Mouse (Mus musculus) stomach, embryonic 14.5 days (tissue): ENCODE results near the gene Cdc6. TPM values are rescaled to one million over a fixed set of nuclear protein-coding genes. Genes with fewer than 3 reads are reported as not detected.
"Not testable (repeated sequence)": the region's sequence is repeated elsewhere in the genome, so short reads cannot be mapped to it uniquely, and the experiment has no call there.

Source experiments
- ATAC-seq: fragments of 200-750 bp; cut with Nextera tagmentation; 2 replicates; pipeline ENCODE4 v1.8.0; 2017; ENCODE audit warnings: low read depth, moderate TSS enrichment; ENCODE audit not compliant: insufficient number of reproducible peaks, insufficient read depth, low FRiP score
- H3K27ac ChIP-seq: fragments of 300-500 bp; sonication (generic); 2 replicates; pipeline ENCODE4 v1.5.1; 2014; ENCODE audit warnings: mild to moderate bottlenecking, low read length, moderate library complexity, mixed read lengths
- H3K27me3 ChIP-seq: fragments of 300-500 bp; sonication (generic); 2 replicates; pipeline ENCODE4 v1.6.1; 2014; ENCODE audit warnings: low read length, control low read depth, mixed read lengths; ENCODE audit not compliant: control insufficient read depth, insufficient read depth
- H3K36me3 ChIP-seq: fragments of 300-500 bp; sonication (generic); 2 replicates; pipeline ENCODE4 v1.6.1; 2014; ENCODE audit warnings: mild to moderate bottlenecking, control low read depth, low read length, moderate library complexity, mixed read lengths; ENCODE audit not compliant: control insufficient read depth, insufficient read depth
- H3K4me1 ChIP-seq: fragments of 300-500 bp; sonication (generic); 2 replicates; pipeline ENCODE4 v1.6.1; 2014; ENCODE audit warnings: low read length, control low read depth, mixed read lengths; ENCODE audit not compliant: control insufficient read depth, insufficient read depth
- H3K4me2 ChIP-seq: fragments of 300-500 bp; sonication (generic); replicated peaks from 2 replicates; pipeline ENCODE4 v1.6.1; 2014; ENCODE audit warnings: low read depth, low read length, control low read depth
- H3K4me3 ChIP-seq: fragments of 300-500 bp; sonication (generic); 2 replicates; pipeline ENCODE4 v1.5.1; 2014; ENCODE audit warnings: low read depth, low read length, control low read depth
- H3K9ac ChIP-seq: fragments of 300-500 bp; sonication (generic); replicated peaks from 2 replicates; pipeline ENCODE4 v1.6.1; 2014; ENCODE audit warnings: low read depth, mild to moderate bottlenecking, control low read depth, low read length, moderate library complexity, mixed read lengths
- H3K9me3 ChIP-seq: fragments of 300-500 bp; sonication (generic); 2 replicates; pipeline ENCODE4 v1.6.1; 2016; ENCODE audit warnings: low read depth, low read length, control low read depth; ENCODE audit not compliant: control insufficient read depth
- WGBS: fragments of 180-500 bp; shearing (Covaris S2); extraction: QIAGEN DNeasy Blood & Tissue Kit; methylation state at CpG from one replicate; pipeline ENCODE4 v1.1.7; 2014; 5-methylcytosine and 5-hydroxymethylcytosine counted together
- polyA plus RNA-seq: library from polyadenylated mRNA; unstranded; fragments of >200 nt; fragmentation: Nextera tagmentation; extraction: Ambion mirVana; gene quantifications from 2 replicates; pipeline ENCODE4 v1.2.1, GENCODE M21; 2014

The Cdc6 gene
- polyA plus RNA-seq, 1 experiment from 2014 or later = 31.4 TPM

GRCm38 (mm10) chr11:98922851-98923711 is 15.5 kb downstream of the Cdc6 start:
- Histone ChIP-seq H3K27ac (peak overlapping the region; percentile 96), H3K4me2 (0 out of 2 replicates have a peak overlapping the region, but pooled peaks have one; percentile 3), H3K4me1 (peaks cover 42% of the 10 kb centered on the region), H3K36me3 (peaks cover 25% of the 10 kb centered on the region)
- ATAC-seq = peak; percentile 74; the same call in 1 of the 2 replicates
- H3K9me3 ChIP-seq, H3K9ac ChIP-seq, H3K4me3 ChIP-seq, H3K27me3 ChIP-seq: not testable (repeated sequence)
- WGBS = 26% methylated on average over 16 of the region's 16 CpGs

DNA sequence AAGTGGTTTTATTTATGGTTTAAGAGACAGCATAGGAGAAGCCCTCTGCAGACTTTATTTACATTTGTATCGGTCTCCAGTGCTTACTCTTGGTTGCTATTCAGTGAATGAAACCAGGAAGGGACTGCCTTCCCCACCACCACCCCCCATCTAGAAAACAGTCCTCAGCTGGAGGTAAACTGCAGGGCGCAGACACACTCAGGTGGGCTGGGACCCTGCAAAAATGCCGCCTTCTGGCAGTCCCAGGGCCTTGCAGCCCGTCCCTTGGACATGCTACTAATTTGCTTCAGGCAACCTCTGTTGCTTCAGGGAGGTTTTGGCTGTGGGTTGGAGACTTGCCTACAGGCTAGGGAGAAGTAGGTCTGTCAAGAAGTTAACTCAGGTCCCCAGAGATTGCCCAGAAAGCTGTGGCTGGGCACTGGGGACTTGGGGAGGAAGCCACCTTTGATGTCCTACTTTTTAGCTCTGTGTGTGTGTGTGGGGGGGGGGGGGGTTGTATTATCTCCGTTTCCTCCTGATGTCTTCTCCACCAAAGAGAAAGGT is 17.1 kb downstream of the Cdc6 start:
- ATAC-seq = no peak
- peaks cover 58% of the 10 kb centered on the region for H3K4me1 ChIP-seq
- WGBS = 35% methylated on average over 5 of the region's 5 CpGs
- no peak overlapping the region for H3K9ac ChIP-seq
- H3K4me3 ChIP-seq = no peak overlapping the region
- no peaks in the 10 kb centered on the region for H3K9me3 ChIP-seq
- peak overlapping the region; percentile 38; the same call in 1 of the 2 replicates for H3K4me2 ChIP-seq
- H3K27me3 ChIP-seq = no peaks in the 10 kb centered on the region
- H3K27ac ChIP-seq = peak overlapping the region; percentile 96
- peaks cover 11% of the 10 kb centered on the region; the same call in 1 of the 2 replicates for H3K36me3 ChIP-seq

DNA sequence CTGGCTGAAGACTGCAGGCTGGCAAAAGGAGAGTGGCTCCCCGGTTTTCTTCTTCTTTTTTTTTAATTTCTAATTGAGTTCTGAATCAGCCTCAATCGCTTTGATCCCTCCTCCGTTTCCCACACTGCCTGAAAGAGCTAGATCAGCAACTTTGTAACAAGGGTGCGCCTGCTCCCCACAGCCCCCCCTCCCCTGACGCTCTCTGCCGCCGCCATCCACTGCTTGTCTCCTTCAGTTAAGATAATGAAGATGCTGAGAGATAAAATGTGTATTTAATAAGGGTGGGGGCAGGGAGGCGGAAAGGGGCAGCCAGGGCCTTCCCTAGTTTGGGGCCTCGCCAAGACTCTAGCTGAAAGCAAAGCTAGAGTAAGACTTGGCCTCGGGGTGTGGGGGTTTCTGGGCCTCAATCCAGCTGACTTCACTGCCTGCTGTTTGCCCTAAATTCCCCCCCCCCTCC is 17.7 kb downstream of the Cdc6 start:
- Histone ChIP-seq H3K36me3 (peaks cover 7% of the 10 kb centered on the region; the same call in 1 of the 2 replicates), H3K4me1 (peaks cover 64% of the 10 kb centered on the region), H3K9me3 (no peaks in the 10 kb centered on the region), H3K27ac (peak overlapping the region; percentile 96), H3K4me3 (no peak overlapping the region), H3K27me3 (no peaks in the 10 kb centered on the region), H3K9ac (no peak overlapping the region), H3K4me2 (peak overlapping the region; percentile 38)
- 6% methylated on average over 10 of the region's 10 CpGs for WGBS
- ATAC-seq = 0 out of 2 replicates have a peak, but pooled peaks have one; percentile 6

GRCm38 (mm10) chr11:98925868-98926311 is 18.3 kb downstream of the Cdc6 start:
- no peaks in the 10 kb centered on the region for H3K27me3 ChIP-seq
- 0 out of 2 replicates have a peak overlapping the region, but pooled peaks have one; percentile 8 for H3K9ac ChIP-seq
- H3K9me3 ChIP-seq = no peaks in the 10 kb centered on the region
- H3K4me2 ChIP-seq = peak overlapping the region; percentile 38
- H3K4me1 ChIP-seq = peaks cover 70% of the 10 kb centered on the region
- peak overlapping the region; percentile 96 for H3K27ac ChIP-seq
- 3% methylated on average over 12 of the region's 12 CpGs for WGBS
- peak; percentile 26; the same call in 1 of the 2 replicates for ATAC-seq
- peak overlapping the region; percentile 8 for H3K4me3 ChIP-seq
- H3K36me3 ChIP-seq = peaks cover 5% of the 10 kb centered on the region; the same call in 1 of the 2 replicates

DNA sequence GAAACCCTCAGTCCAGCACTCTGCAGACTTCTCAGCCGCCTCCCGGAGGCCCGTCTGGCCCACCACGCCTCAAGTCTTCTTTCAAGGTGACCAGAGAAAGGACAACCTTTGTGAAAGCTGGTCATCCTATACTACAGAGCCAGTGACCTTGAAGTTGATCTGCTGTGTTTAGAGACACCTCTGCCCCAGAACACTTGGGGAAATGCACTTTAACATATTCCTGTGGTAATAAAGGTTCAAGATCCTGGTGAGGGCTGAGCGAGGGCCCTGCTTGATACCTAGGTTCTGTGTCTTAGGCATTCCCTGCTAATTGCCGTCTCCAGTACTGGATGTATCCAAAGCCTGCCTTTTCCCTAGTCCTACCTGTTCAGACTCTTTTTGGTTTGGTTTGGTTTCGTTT is 19.0 kb downstream of the Cdc6 start:
- peaks cover 77% of the 10 kb centered on the region for H3K4me1 ChIP-seq

GRCm38 (mm10) chr11:98927438-98928076 is 20.0 kb downstream of the Cdc6 start, which contains the start of gene Rara:
TSS of gene Rara (plus strand) at chr11:98927818.
- ATAC-seq = no peak
- Histone ChIP-seq H3K36me3 (no peaks in the 10 kb centered on the region), H3K4me2 (peak within 1 kb of the TSS; percentile 87), H3K27me3 (no peaks in the 10 kb centered on the region), H3K9ac (peak within 1 kb of the TSS; percentile 72), H3K27ac (peak within 1 kb of the TSS; percentile 49), H3K4me1 (peaks cover 85% of the 10 kb centered on the region), H3K4me3 (peak within 1 kb of the TSS; percentile 53), H3K9me3 (no peaks in the 10 kb centered on the region)
- 8% methylated on average over 21 of the region's 21 CpGs for WGBS

More for the DNA sequence above, 19.0 kb downstream of the Cdc6 start:
- ATAC-seq = no peak
- no peaks in the 10 kb centered on the region for H3K9me3 ChIP-seq
- no peaks in the 10 kb centered on the region for H3K36me3 ChIP-seq
- no peaks in the 10 kb centered on the region for H3K27me3 ChIP-seq
- no peak overlapping the region for H3K9ac ChIP-seq
- H3K4me3 ChIP-seq = no peak overlapping the region
- H3K27ac ChIP-seq = peak overlapping the region; percentile 96; the same call in 1 of the 2 replicates
- H3K4me2 ChIP-seq = no peak overlapping the region
- 66% methylated on average over 7 of the region's 7 CpGs for WGBS

DNA sequence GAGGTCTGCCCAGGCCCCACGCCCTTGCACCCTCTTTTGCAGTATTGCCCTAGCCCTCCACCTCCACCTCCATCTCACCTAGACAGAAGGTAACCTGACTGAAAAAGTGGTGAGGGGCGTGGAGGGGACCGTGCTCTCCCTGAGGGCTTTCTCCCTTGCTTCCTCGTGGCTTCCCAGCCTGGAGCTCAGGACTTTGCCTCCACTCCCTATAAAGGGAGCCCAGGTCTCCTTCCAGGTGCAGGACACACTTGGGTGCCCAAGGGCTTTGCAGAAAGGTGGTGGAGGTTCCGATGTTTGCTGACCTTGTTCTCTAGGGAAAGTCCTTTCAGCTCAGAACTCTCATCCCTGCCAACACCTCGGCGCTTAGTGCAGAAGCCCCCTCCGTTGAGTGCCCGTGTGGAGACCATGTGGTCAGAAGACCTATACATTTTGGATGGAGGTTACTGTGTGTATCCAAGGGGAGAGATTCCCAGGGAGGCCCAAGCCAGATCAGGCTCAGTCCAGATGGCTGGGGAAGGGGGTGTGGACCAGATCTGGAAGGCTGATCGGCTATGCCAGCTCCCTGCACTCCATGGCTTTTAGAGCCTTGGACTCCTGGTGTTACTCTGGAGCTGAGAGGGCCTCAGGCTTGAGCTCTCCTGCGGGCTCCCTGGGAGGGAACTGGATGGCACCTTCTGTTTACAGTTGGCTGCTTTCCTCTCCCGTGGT is 20.7 kb downstream of the Cdc6 start:
- 8% methylated on average over 12 of the region's 12 CpGs for WGBS
- no peak for ATAC-seq
- peak overlapping the region; percentile 87 for H3K4me2 ChIP-seq
- peaks cover 91% of the 10 kb centered on the region for H3K4me1 ChIP-seq
- H3K9ac ChIP-seq = peak overlapping the region; percentile 72
- no peaks in the 10 kb centered on the region for H3K9me3 ChIP-seq
- H3K36me3 ChIP-seq = no peaks in the 10 kb centered on the region
- H3K27ac ChIP-seq = peak overlapping the region; percentile 49
- peak overlapping the region; percentile 53 for H3K4me3 ChIP-seq
- H3K27me3 ChIP-seq = no peaks in the 10 kb centered on the region
